Mouse (Mus musculus) neutrophil, adult 5-6 weeks (primary cell): ENCODE results near the gene Zbtb42. TPM values are rescaled to one million over a fixed set of nuclear protein-coding genes. Genes with fewer than 3 reads are reported as not detected.

Experiments
- ATAC-seq: fragments of 151-379, 151-347 bp; 2 replicates; pipeline ENCODE4 v1.8.0; 2017; ENCODE audit warnings: mild to moderate bottlenecking, moderate TSS enrichment; ENCODE audit not compliant: insufficient number of reproducible peaks, poor library complexity, low FRiP score, severe bottlenecking; ENCODE audit errors: extremely low read depth
- total RNA-seq: library from RNA; stranded (forward); fragments of 200-1000 nt; gene quantifications from 2 replicates; pipeline ENCODE4 v1.2.3, GENCODE M21; 2017

Zbtb42 gene
- total RNA-seq = 13.4 and 15.0 TPM in 2 replicates

DNA sequence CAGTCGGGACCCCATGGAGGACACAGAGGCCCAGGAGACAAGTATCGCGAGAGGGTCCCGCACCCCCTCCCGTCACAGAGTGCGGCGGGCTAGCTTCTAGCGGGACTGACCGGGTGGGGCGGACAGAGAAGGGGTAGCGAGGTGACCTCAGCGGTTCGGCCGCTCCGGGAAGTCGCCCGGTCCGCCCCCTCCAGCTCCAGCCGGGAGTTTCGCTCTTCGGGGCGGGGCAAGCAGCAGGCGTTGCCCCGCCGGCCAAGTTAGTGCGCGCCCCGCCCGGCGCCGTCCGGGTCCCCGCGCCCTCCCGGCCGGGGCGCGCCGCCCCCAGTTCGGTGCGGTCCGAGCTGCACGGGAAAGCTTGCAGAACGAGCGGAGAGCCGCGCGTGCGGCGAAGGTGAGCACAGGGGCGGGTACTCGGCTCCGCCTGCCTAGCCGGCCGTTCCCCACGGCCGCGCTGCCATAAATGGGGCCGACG is at the start of gene Zbtb42:
Gene Zbtb42, plus strand, starts transcription at position 274 of the 472 bp plus-strand sequence.
- ATAC-seq = no peak

DNA sequence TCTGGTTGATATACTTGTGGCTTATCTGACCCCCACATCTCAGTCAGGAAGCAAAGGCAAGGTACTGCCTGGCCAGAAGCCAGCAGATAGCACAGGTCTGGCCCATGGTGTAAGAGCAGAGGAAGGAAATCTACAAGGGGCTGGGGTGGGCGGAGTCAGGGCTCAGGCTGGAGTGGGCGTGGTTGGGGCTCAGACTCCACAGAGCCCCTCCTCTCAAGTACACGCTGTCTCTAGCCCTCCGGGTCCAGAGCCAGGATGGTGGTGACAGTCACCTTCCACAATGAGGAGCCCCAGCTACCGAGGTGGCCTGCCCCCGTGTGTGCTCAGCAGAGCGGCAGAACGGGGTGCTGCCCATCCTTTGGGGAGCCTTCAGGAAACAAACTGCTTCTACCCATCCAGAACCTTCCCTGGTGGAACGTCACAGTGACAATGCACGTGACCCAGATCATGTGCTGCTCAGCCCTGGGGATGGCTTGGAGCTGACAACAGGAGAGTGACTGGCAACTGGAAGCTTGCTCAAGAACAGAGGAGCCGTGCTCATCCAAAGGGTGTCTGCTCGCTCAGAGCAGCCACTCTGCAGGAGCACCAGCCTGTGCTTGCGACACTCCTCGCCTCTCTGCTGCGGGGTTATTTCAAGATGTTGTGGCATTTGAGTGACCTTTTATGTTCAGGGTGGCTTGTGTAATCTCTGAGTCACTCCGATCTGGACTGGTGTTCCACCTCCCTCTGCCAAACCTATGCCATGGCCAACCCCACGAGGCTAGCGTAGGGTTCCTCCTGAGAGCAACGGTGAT is 49.5 kb upstream of the Zbtb42 start:
- ATAC-seq = peak; percentile 78

DNA sequence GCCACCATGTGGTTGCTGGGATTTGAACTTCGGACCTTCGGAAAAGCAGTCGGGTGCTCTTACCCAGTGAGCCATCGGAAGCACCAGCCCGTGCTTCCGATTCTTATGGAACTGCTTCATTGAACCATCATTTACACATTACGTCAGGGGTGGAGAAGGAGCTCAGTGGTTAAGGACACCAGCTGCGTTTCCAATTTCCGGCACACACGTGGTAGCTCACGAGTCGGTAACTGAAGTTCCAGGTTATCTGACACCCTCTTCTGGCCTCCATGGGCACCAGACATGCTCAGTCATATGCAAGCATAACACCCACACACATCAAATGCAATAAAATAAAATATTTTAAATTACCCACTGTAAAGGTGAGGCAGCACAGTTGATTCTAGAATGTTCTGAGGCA is 48.6 kb upstream of the Zbtb42 start:
- ATAC-seq = no peak

DNA sequence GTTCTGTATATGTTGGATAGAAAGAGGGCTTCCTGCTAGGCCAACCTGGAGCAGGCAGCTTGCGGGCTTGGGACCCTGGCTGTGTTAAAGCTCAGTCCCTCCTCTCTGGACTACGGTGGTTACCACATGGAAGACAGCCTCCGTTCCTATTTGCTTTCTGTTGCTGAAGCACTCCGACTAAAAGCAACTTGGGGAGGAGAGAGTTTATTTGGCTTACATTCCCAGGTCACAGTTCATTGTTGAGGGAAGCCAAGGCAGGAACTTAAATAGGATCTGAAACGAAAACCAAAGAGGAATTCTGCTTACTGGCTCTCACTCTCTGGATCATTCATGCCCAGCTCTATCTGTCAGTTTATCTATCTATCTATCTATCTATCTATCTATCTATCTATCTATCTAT is 47.8 kb upstream of the Zbtb42 start:
- ATAC-seq = no peak

DNA sequence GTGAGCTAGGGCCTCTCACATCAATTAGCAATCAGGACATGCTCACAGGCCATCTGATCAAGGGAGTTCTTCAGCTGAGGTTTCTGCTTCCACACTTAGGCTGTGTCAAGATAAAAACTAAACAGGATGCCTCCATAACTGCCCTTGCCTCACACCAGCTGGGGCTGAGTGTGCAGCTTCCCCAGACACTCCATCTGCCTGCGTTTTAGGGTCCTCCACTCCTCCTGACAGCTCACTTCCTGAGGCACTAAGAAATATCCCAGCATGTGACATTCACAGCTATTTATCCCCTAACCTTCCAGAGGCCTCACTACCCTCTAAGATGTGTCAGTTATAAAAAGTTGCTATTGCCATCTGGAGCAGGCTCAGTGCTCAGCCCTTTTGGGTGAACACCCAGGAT is 47.2 kb upstream of the Zbtb42 start:
- ATAC-seq = no peak

DNA sequence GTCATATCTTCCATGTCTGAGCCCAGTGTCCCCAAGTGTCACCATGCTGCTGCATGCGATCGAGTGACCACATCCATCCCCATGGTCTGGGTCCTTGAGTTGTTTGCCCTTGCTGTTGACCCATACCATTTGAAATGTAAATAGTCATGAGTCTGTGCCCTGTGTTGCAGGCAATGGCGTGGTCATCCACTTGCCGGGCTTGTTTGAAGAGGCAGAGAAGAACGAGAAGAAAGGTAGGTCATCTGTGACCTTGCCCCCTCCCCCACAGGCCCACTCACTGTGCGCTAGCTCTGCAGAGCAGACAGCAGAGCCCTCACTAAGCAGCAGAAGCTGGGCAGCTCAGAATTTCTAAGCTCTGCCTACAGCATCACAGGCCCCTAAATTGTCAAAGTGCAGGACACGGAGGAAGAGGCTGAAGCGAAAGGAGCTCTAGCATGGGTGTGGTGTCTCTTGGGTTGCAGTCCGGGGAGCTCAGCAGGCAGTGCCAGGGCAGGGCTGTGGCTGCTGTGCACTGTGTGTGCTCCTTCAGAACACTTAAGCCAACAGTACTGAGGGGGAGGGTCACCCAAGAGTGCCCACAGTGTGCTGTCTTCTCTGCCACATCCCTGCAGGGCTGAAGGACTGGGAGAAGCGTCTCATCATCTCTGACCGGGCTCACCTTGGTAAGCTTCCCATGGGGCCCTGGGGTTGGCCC is 46.4 kb upstream of the Zbtb42 start:
- ATAC-seq = no peak

DNA sequence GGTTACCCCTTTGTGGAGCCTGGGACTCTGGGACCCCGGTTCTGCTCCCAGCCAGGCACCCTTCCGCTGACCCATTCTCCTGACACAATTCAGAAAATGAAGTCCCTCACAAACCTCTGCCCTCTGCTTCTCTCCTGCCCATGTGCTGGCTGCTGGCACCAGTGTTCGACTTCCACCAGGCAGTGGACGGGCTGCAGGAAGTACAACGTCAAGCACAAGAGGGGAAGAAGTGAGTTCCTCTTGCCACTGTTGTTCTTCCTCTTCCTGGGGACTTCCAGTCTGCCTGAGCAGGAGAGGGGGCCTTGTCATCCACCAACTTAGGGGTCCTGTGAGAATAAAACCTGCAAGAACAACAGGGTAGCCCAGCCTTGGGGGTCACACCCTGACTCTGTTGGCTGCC is 45.7 kb upstream of the Zbtb42 start:
- peak; percentile 33; the same call in 1 of the 2 replicates for ATAC-seq

DNA sequence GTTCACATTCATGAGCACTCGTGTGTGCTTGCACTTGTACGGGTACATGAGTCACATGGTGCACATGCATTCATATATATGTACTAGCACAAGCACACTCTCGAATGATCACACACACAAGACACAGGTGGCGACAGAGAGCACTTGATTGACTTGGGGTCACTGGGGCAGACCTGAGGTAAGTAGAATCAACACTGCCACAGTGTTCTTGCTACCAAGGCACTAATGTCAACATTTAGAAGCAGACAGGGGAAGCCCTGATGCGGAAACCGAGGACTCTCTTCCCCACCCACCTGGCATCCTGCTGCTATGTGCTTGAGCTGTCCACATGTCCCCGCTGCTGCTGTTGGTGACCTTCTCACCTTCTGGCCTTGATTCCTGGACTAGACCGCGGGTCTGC is 44.9 kb upstream of the Zbtb42 start:
- no peak for ATAC-seq

DNA sequence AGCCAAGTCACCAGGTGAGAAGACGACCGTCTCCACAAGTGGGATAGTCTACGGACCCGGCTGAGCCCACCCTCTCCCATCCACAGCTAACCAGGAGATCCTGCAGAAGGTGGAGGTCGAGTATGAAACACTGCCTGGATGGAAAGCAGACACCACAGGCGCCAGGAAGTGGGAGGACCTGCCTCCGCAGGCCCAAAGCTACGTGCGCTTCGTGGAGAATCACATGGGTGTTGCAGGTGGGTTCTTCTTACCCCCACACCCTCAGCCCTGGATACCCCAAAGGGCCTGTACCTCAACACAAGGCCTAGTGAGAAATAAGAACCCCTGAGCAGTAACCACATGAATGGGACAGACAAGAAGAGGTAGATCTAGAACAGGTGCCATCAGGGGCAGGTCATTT is 39.1 kb upstream of the Zbtb42 start:
- no peak for ATAC-seq

DNA sequence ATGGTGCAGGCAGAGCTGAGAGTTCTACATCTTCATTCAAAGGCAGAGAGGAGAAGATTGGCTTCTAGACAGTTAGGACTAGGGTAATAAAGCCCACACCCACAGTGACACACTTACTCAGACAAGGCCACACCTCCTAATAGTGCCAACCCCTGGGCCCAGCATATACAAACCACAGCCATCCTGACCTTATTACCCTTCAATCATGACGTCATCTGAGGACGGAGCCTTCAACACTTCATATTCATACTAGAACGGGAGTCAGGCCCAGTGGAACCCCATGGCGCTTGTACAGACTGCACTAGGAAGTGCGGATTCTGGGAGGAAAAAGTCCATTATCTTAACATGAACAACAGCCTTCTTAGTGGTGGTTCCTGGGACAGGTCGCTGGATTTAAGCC is 35.5 kb upstream of the Zbtb42 start:
- no peak for ATAC-seq

DNA sequence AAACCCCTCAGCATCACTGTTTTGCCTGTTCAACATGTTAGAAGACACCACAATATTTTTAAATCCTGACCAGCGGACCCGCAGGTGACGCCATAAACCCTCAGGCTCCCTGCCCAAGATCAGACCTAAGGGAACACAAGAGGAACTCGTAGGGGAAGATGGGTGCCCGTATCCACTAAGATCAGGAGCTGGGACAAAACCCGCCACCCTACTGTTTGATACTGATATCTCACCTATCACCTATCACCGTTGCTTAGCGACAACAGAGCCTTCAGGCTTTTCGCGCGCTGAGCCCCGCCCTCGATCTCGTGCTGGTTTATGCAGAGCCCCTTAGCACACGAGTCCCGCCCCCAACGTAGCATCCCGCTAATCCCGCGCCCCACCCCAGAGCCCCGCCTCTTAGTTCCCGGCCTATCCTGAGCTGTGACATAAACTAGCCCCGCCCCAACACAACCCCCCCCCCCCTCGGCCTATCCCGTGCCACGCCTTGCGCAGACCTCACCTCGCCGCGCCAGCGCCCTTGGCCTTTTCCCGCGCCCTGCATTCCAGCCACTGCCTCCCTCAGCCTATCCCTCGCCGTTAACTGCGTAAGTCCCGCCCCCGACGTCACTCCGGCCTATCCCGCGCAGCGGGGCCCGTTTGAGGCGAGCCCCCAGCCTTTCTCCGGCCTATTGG is 34.3 kb upstream of the Zbtb42 start, which contains the start of gene Siva1:
Gene Siva1, plus strand, starts transcription at position 500 of the 675 bp plus-strand sequence.
- peak; percentile 82 for ATAC-seq

DNA sequence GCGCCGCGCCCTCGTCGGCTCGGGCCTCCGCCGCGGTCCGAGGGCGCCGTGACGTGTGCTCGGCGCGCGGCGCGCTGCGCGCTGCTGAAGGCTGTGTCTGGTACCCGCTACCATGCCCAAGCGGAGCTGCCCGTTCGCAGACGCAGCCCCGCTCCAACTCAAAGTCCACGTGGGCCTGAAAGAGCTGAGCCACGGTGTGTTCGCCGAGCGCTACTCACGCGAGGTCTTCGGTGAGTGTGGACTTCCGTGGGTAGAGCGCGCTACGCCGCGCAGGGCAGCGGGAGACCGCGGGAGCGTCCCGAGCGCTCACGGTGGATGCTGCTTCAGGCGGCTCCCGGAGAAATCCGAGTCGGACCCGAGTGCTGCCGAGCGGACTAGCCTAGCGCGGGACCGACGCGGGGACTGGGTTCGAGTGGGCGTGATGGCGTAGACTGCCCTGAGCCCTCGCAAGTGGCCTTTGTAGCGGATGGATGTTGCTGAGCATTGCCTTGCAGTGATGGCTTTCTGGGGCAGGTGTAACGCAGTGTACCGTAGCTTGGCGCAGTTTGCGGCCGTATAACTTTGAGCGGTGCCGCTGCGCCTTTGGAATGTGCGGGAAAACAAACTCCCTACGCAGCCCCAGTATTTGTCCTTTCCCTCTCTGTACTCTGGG is 33.6 kb upstream of the Zbtb42 start:
- ATAC-seq = peak; percentile 16

DNA sequence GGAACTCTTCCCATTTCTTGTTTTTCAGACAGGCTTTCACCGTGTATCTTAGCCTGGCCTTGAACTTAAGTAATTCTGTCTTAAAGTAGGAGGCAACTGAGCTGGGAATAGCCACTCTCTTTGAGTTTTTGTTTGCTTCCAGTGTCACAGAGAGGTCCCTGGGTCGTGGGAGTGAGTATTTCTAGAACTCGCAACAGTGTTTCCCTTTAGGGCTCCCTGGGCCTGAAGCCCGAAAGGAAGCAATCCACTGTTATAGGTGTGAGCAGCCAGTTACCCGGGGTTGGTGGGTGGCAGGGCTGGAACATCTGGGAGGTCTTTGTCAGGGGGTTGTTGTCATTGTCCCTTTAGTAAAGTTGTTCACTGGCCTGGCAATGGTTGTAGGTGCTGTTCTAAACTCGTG is 32.5 kb upstream of the Zbtb42 start:
- no peak for ATAC-seq

DNA sequence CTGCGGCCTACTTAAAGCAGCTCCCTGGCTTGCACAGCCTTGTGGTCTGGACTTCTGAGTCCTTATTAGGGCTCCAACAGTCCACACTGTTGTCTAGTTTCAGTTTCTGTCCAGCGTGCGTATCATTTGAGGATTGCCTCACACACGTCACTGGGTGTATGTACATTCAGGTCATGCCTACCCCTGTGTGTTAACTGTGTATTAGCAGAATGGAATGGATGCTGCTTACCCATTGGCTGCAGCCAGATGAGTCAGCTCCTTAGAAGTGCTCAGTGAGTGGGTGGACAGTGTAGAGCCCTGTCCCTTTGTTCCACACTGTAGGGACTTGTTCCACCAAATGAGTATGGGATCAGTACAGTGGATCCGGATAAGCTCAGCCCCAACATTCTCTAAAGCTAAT is 30.5 kb upstream of the Zbtb42 start:
- ATAC-seq = no peak

DNA sequence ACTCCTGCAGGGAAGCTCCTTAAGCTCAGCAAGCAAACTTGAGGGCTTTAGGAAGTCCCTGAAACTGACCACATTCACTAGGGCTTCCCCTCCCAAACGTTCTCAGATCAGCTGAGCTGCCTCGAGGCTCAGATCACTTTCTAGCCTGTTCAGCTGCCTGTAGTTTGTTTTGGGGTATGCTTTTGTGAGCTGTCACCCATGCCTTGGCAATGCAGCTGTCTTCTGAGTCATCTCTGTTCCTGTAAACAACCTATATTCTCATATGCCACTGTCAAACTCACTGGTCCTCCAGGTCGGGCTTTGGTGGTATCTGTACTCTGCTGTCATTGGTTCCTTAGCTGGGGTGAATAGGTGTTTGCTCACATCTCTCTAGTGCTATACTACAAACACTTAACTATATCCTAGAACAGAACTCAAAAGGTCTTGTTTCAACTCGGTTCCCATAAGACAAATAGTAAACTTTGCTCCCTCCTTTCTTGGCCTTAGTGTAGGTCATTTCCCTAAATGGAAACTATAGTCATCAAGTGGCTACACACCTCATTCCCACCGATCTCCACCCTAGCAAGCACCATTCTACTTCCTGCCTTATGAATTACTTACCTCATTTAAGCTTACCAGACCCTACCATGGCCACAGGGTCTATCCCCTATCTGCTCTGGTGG is 26.7 kb upstream of the Zbtb42 start:
- ATAC-seq = no peak

DNA sequence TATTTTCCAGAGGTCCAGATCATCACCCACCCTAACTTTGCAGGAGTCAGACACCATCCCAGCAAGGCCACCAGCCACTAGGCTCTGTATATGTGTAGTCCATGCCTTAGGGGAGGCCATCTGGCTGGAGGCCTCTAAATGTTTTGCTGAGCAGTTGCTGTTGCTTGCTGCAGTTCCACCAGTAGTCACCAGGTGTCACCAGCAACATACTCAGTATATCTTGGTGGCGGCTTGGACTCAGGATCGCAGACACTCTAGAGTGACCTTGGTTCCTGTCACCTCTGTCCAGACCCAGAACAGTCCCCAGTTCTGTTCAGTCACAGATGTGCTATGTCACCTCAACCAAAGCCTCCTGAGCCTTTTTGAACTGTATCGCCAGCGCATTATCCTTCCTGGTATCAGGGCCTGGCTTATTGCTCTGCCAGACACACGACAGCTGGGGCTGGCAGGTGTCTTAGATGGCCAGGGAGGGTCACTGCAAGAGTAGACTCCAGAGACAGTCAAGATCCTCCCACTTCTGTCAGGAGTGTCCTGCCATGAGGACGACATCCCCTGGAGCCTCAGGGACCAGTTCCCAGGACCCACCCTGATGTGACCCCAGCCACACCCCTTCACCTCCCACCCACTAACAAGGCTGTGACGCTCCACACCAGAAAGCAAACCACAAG is 25.3 kb upstream of the Zbtb42 start:
- peak; percentile 76 for ATAC-seq

DNA sequence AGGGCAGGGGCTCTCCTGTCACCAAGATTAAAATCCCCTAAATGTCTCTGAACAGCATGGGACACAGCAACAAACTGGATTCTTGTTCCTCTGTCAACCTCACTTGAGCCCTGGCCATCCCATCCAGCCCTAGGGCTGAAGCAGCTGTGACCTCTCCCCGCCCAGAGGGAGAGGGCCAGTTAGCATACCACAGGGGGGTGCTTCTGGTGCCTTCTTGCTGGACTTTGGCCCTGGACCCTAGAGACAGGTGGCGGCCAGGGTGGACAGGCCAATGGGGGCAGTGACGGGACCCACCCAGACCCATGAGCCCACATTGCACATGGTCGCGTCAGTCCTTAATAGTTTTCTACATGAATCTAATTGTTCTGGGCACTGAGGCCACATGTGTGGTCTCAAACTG is 24.6 kb upstream of the Zbtb42 start:
- no peak for ATAC-seq

DNA sequence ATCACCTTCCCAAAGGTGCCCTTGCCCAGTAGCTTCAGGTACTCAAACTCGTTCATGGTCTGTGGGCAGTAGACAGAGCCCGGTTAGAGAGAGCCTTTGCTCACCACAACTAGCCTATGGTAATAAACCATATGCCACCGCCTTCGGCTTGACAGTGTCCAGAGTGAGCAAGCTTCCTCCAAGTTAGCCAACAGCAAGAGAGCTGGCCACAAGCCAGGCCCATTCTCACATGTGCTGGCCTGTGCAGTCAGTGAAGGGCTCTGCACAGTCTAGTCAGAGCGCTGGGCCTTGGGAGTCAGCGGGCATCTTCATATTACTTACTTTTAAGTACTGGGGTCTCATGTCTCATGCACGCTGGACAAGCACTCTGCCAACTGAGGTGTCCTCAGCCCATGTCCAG is 20.0 kb upstream of the Zbtb42 start:
- no peak for ATAC-seq
